Mouse (Mus musculus): ENCODE results near the gene Prkar1b.

- no peak for TF ChIP-seq CTCF (IDR thresholded peaks at IDR 0.05; ENCODE audit: low read depth)
- no peak for TF ChIP-seq EP300 (optimal IDR thresholded peaks at IDR 0.05)
These were observed 98.5 kb downstream of the Prkar1b start for GRCm38 (mm10) chr5:139051276-139051675.

Measured in stomach, postnatal 0 days (tissue).